Mouse (Mus musculus): Measurements from ENCODE around the gene Cyp2d10. TPM values are rescaled to one million over a fixed set of nuclear protein-coding genes. Genes with fewer than 3 reads are reported as not detected.
"Not testable (repeated sequence)": the region's sequence is repeated elsewhere in the genome, so short reads cannot be mapped to it uniquely, and the experiment has no call there.

The Cyp2d10 gene
- polyA plus RNA-seq, 1 experiment from 2014 or later = 10.3 TPM

DNA sequence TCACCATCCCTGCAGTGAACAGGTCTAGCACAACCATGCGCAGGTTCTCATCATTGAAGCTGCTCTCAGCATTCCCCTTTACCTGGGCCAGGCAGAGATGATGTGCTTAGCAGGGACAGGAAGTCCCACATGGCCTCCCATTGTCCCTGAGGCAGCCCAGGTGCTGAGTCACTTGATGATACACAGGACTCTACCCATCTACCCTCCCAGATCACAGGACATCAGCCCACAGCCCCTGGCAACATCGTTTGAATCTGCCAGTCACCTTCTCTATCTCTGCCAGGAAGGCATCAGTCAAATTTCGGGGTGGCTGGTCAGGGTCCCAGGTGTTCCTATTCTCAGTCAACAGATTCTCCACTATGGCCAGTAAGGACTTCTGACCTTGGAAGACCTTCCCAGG lies 2.8 kb downstream of the Cyp2d10 start:
- H3K4me2 ChIP-seq = no peak overlapping the region
- H3K9ac ChIP-seq (ENCODE audit: low read depth, low read length) = no peak overlapping the region
- H3K36me3 ChIP-seq (ENCODE audit: control insufficient read depth, insufficient read depth, low read length) = no peaks in the 10 kb centered on the region
- WGBS = 73% methylated on average over 3 of the region's 3 CpGs
- no peak overlapping the region for H3K4me3 ChIP-seq (ENCODE audit: low read depth, low read length)
- no peaks in the 10 kb centered on the region for H3K27me3 ChIP-seq (replicated peaks; ENCODE audit: control insufficient read depth, insufficient read depth, low read length)
- no peak for ATAC-seq (replicated peaks; ENCODE audit: low FRiP score)
- no peaks in the 10 kb centered on the region for H3K4me1 ChIP-seq (replicated peaks; ENCODE audit: control insufficient read depth, insufficient read depth, low read length)
- no peak for DNase-seq (ENCODE audit: low spot score)
- H3K9me3 ChIP-seq (ENCODE audit: control insufficient read depth, low read length) = no peaks in the 10 kb centered on the region
- no peak overlapping the region for H3K27ac ChIP-seq (ENCODE audit: low read depth, low read length)

DNA sequence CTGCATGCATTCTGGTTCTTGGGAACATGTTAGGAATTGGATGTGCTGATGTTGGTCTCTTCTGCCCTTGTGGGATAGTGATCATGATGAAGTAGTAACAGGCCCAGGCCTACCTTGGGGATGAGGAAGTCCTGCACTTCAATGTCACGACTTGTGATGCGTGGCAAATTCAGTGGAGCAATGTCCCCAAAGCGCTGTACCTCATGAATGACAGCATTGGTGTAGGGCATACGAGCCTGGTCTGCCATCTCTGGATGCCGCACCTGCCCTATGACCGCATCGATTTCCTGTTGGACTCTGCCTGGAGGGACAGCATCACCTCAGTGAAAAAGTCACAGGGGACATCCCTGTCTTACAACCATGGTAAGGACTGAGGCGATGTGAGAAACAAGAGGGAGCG lies 3.4 kb downstream of the Cyp2d10 start:
- 86% methylated on average over 9 of the region's 9 CpGs for WGBS
- Histone ChIP-seq H3K27me3 (replicated peaks; ENCODE audit: control insufficient read depth, insufficient read depth, low read length) (no peaks in the 10 kb centered on the region), H3K27ac (ENCODE audit: low read depth, low read length) (no peak overlapping the region), H3K4me2 (no peak overlapping the region), H3K9ac (ENCODE audit: low read depth, low read length) (no peak overlapping the region), H3K4me1 (replicated peaks; ENCODE audit: control insufficient read depth, insufficient read depth, low read length) (no peaks in the 10 kb centered on the region), H3K9me3 (ENCODE audit: control insufficient read depth, low read length) (no peaks in the 10 kb centered on the region), H3K36me3 (ENCODE audit: control insufficient read depth, insufficient read depth, low read length) (no peaks in the 10 kb centered on the region), H3K4me3 (ENCODE audit: low read depth, low read length) (no peak overlapping the region)
- no peak for DNase-seq (ENCODE audit: low spot score)
- no peak for ATAC-seq (replicated peaks; ENCODE audit: low FRiP score)

DNA sequence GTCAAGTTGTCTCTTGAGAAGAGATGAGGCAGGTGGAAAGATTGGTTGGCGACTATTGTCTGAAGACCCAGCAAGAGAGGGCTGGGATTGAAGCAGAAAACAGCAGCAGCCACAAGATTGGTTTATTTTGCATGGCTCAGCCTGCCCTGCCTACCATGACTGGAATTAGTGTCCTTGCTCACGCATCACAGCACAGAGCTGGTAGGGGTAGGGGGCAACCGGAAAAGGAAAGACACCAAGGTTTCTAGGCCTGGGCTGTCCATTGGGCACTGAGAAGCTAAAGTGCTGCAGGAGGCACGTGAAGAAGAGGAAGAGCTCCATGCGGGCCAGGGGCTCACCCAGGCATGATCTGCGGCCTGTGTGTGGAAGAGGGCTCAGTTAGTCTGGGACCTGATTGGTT lies 4.3 kb downstream of the Cyp2d10 start:
- Histone ChIP-seq H3K9ac (ENCODE audit: low read depth, low read length) (no peak overlapping the region), H3K9me3 (ENCODE audit: control insufficient read depth, low read length) (no peaks in the 10 kb centered on the region), H3K4me1 (replicated peaks; ENCODE audit: control insufficient read depth, insufficient read depth, low read length) (no peaks in the 10 kb centered on the region), H3K4me2 (no peak overlapping the region), H3K4me3 (ENCODE audit: low read depth, low read length) (no peak overlapping the region), H3K27ac (ENCODE audit: low read depth, low read length) (no peak overlapping the region), H3K36me3 (ENCODE audit: control insufficient read depth, insufficient read depth, low read length) (no peaks in the 10 kb centered on the region), H3K27me3 (replicated peaks; ENCODE audit: control insufficient read depth, insufficient read depth, low read length) (no peaks in the 10 kb centered on the region)
- ATAC-seq (replicated peaks; ENCODE audit: low FRiP score) (no peak), DNase-seq (ENCODE audit: low spot score) (no peak)
- WGBS = 79% methylated on average over 6 of the region's 6 CpGs

DNA sequence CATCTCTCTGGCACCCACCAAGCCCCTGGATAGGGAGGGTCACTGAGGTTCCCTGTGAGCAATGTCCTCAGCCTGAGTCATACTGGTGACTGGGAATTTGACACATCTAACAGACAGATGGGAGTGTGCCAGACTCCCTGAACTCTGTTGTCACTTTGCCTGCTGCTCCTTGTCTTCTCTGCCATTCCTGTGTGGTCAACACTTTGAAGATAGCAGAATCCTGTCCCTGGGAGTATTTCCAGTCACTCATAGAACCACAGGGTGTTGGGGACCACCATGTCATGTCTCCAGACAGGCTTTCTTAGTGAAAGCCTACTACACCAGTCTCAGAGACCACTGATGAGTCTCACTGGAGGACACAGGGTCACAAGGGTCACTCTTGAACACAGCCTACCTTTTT lies 4.9 kb downstream of the Cyp2d10 start:
- H3K27me3 ChIP-seq (replicated peaks; ENCODE audit: control insufficient read depth, insufficient read depth, low read length) = no peaks in the 10 kb centered on the region
- no peaks in the 10 kb centered on the region for H3K9me3 ChIP-seq (ENCODE audit: control insufficient read depth, low read length)
- DNase-seq (ENCODE audit: low spot score) (no peak), ATAC-seq (replicated peaks; ENCODE audit: low FRiP score) (no peak)
- no peak overlapping the region for H3K27ac ChIP-seq (ENCODE audit: low read depth, low read length)
- no peak overlapping the region for H3K4me2 ChIP-seq
- no peak overlapping the region for H3K9ac ChIP-seq (ENCODE audit: low read depth, low read length)
- H3K36me3 ChIP-seq (ENCODE audit: control insufficient read depth, insufficient read depth, low read length) = no peaks in the 10 kb centered on the region
- H3K4me3 ChIP-seq (ENCODE audit: low read depth, low read length) = no peak overlapping the region
- no peaks in the 10 kb centered on the region for H3K4me1 ChIP-seq (replicated peaks; ENCODE audit: control insufficient read depth, insufficient read depth, low read length)

DNA sequence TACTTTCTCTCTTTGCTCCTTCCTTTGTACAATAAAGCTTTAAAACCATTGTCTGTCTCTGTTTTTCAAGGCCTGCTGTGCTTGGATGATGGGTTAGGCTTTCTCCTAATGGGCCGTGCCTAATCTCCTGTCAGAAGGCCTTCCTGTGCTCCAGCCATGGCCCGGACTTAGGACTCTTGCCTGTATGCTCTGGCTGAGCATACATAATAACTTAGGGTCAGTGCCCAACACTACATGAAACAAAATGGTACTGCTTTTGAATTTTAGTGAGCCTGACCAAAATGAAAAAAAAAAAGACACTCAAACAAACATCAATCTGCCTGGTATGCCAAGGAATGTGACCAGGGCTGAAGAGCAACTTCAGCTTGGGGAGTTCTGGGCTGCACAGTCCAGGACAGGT lies 5.5 kb downstream of the Cyp2d10 start:
- DNase-seq (ENCODE audit: low spot score) = no peak
- no peak overlapping the region for H3K4me2 ChIP-seq
- WGBS = 67% methylated on average over 2 of the region's 2 CpGs

DNA sequence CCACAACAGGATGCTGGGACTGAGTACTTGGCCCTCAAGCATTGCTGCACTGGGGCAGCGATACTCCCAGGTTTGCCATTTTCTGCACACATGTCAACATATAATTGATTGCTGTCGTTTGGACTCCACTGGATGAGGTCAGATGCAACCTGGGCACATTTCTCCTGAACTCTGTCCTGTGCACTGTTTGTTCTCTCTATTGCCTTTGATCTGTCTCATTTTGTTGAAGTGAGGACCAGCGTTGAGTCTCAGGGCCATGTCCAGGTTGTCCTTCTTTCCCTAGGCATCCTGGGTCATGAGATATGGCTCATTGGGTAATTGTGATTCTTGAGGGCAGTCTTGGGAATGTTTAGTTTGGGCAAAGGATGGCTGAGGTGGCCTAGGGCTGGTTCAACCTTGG lies 11.0 kb downstream of the Cyp2d10 start:
- H3K27me3 ChIP-seq (replicated peaks; ENCODE audit: control insufficient read depth, insufficient read depth, low read length); H3K4me3 ChIP-seq (ENCODE audit: low read depth, low read length); DNase-seq (ENCODE audit: low spot score); H3K4me1 ChIP-seq (replicated peaks; ENCODE audit: control insufficient read depth, insufficient read depth, low read length); ATAC-seq (replicated peaks; ENCODE audit: low FRiP score); H3K27ac ChIP-seq (ENCODE audit: low read depth, low read length); H3K9ac ChIP-seq (ENCODE audit: low read depth, low read length); H3K36me3 ChIP-seq (ENCODE audit: control insufficient read depth, insufficient read depth, low read length); H3K4me2 ChIP-seq; H3K9me3 ChIP-seq (ENCODE audit: control insufficient read depth, low read length): not testable (repeated sequence)
- WGBS = 81% methylated on average over 3 of the region's 3 CpGs

More for the DNA sequence above, 5.5 kb downstream of the Cyp2d10 start:
- Histone ChIP-seq H3K27ac (ENCODE audit: low read depth, low read length) (no peak overlapping the region), H3K9ac (ENCODE audit: low read depth, low read length) (no peak overlapping the region), H3K27me3 (replicated peaks; ENCODE audit: control insufficient read depth, insufficient read depth, low read length) (no peaks in the 10 kb centered on the region), H3K4me1 (replicated peaks; ENCODE audit: control insufficient read depth, insufficient read depth, low read length) (no peaks in the 10 kb centered on the region), H3K36me3 (ENCODE audit: control insufficient read depth, insufficient read depth, low read length) (no peaks in the 10 kb centered on the region), H3K9me3 (ENCODE audit: control insufficient read depth, low read length) (no peaks in the 10 kb centered on the region), H3K4me3 (ENCODE audit: low read depth, low read length) (no peak overlapping the region)
- ATAC-seq (replicated peaks; ENCODE audit: low FRiP score) = no peak

DNA sequence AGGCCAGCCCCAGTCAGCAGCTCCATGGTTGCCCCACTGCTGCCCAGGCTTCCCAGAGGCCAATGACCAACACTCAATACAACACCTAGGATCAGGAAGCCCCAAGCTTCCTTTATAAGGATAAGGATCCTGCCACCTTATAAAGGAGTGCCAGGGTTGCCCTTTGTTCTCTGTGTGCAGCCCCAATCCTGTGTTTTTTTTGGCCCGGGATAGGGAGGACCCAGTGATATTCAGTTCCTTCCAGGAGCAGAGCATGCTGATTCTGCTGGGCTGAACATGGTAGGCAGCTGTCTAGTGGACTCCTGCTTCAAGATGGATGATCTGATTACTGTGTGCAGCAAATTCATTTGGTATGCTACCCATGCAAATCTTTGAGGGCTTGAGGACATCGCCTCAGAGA lies 13.1 kb downstream of the Cyp2d10 start, which contains the start of gene Cyp2d11:
TSS of gene Cyp2d11 (minus strand) at position 101 of the 400 bp plus-strand sequence.
- DNase-seq (ENCODE audit: low spot score) = not testable (repeated sequence)
- 79% methylated on average over 2 of the region's 2 CpGs for WGBS

DNA sequence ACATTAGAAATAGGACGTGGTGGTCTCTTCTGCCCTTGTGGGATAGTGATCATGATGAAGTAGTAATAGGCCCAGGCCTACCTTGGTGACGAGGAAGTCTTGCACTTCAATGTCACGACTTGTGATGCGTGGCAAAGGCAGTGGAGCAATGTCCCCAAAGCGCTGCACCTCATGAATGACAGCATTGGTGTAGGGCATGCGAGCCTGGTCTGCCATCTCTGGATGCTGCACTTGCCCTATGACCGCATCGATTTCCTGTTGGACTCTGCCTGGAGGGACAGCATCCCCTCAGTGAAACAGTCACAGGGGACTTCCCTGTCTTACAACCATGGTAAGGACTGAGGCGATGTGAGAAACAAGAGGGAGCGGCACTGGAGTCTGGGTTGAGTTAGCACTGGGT lies 17.1 kb downstream of the Cyp2d10 start:
- H3K4me2 ChIP-seq; DNase-seq (ENCODE audit: low spot score); ATAC-seq (replicated peaks; ENCODE audit: low FRiP score): not testable (repeated sequence)

More for the DNA sequence above, 13.1 kb downstream of the Cyp2d10 start, which contains the start of gene Cyp2d11:
- H3K27me3 ChIP-seq (replicated peaks; ENCODE audit: control insufficient read depth, insufficient read depth, low read length); H3K27ac ChIP-seq (ENCODE audit: low read depth, low read length); H3K36me3 ChIP-seq (ENCODE audit: control insufficient read depth, insufficient read depth, low read length); H3K4me3 ChIP-seq (ENCODE audit: low read depth, low read length); H3K9ac ChIP-seq (ENCODE audit: low read depth, low read length); H3K4me1 ChIP-seq (replicated peaks; ENCODE audit: control insufficient read depth, insufficient read depth, low read length); ATAC-seq (replicated peaks; ENCODE audit: low FRiP score); H3K9me3 ChIP-seq (ENCODE audit: control insufficient read depth, low read length); H3K4me2 ChIP-seq: not testable (repeated sequence)

DNA sequence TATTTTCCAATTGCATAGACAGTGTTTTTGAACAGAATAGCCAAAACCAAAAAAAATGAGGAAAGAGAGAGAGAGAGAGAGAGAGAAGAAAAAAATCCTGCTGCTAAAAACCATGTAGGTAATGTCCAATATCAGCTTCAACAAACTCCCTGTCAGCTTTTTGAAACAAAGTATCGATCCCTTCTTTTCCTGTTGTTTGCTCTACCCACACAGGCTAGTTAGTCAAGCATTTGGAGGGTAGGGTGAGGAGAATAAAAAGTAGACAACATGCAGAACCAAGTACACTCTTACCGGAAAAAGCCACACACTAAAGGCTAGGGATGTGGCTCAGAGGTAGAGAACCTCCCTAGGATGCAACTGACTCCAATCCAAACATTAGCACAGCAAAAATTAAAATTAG lies 21.3 kb downstream of the Cyp2d10 start:
- H3K9ac ChIP-seq (ENCODE audit: low read depth, low read length) = no peak overlapping the region
- no peak overlapping the region for H3K4me3 ChIP-seq (ENCODE audit: low read depth, low read length)
- H3K4me1 ChIP-seq (replicated peaks; ENCODE audit: control insufficient read depth, insufficient read depth, low read length) = peaks cover 1% of the 10 kb centered on the region; the same call in 1 of the 2 replicates
- H3K27ac ChIP-seq (ENCODE audit: low read depth, low read length) = no peak overlapping the region
- H3K27me3 ChIP-seq (replicated peaks; ENCODE audit: control insufficient read depth, insufficient read depth, low read length) = no peaks in the 10 kb centered on the region
- DNase-seq (ENCODE audit: low spot score) (no peak), ATAC-seq (replicated peaks; ENCODE audit: low FRiP score) (no peak)
- H3K4me2 ChIP-seq = no peak overlapping the region
- no peaks in the 10 kb centered on the region for H3K36me3 ChIP-seq (ENCODE audit: control insufficient read depth, insufficient read depth, low read length)
- WGBS = 70% methylated on average over 2 of the region's 2 CpGs
- no peaks in the 10 kb centered on the region for H3K9me3 ChIP-seq (ENCODE audit: control insufficient read depth, low read length)

More for the DNA sequence above, 17.1 kb downstream of the Cyp2d10 start:
- not testable (repeated sequence) for H3K27me3 ChIP-seq (replicated peaks; ENCODE audit: control insufficient read depth, insufficient read depth, low read length); H3K9me3 ChIP-seq (ENCODE audit: control insufficient read depth, low read length); H3K27ac ChIP-seq (ENCODE audit: low read depth, low read length); H3K9ac ChIP-seq (ENCODE audit: low read depth, low read length); H3K36me3 ChIP-seq (ENCODE audit: control insufficient read depth, insufficient read depth, low read length); H3K4me3 ChIP-seq (ENCODE audit: low read depth, low read length); H3K4me1 ChIP-seq (replicated peaks; ENCODE audit: control insufficient read depth, insufficient read depth, low read length)
- 80% methylated on average over 10 of the region's 10 CpGs for WGBS
